10 mouse cellular contexts compared by ENCODE assay signal in the genomic region with DNA sequence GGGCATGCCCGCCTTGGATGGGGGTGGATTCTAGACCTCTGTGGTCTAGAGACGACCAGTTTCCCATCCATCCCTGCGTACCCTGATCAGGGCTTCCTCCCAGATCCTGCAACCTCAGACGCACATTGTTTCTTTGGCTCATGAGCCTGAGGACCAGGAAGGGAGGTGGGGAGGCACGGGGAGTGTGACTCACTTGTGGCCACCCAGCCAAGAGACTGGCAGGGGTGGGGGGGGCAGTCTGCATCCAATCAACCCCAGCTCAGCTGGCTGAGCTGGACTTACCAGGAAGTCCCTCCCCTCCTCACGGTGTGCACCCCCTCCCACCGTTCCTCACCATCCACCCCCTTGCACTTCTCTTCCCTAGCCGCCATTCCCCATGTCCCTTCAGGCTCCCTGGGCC. TPM values are rescaled to one million over a fixed set of nuclear protein-coding genes. Genes with fewer than 3 reads are reported as not detected.
DNase-seq lines count a peak whose midpoint lies in the region; ATAC-seq and TF ChIP-seq lines count a peak whose summit lies in the region.
"Had no signal": no experiment of that assay in that cellular context is flagged by ENCODE, and none has a peak within 500 bp of the region (broad histone marks: within the 10 kb centered on the region; RNA-seq: fewer than 3 reads in every experiment).

No protein-coding gene starts in this region.

- H3K4me3 ChIP-seq in embryonic fibroblast, embryonic 13.5 days (ENCODE audit: insufficient read depth, low read length) = no peak overlapping the region
- H3K4me3 ChIP-seq in hindbrain, embryonic 16.5 days (ENCODE audit: low read length) = no peak overlapping the region
- H3K4me3 ChIP-seq in stomach, postnatal 0 days (ENCODE audit: low read depth, low read length) = no peak overlapping the region
- H3K4me3 ChIP-seq: liver, embryonic 15.5 days; stomach, embryonic 15.5 days had no signal

- H3K27ac ChIP-seq in embryonic fibroblast, embryonic 13.5 days (ENCODE audit: insufficient read depth, low read length) = peak overlapping the region; percentile 45
- H3K27ac ChIP-seq in hindbrain, embryonic 16.5 days (ENCODE audit: low read depth, low read length) = no peak overlapping the region
- peak overlapping the region; percentile 65 for H3K27ac ChIP-seq in stomach, postnatal 0 days (replicated peaks)
- H3K27ac ChIP-seq: liver, embryonic 15.5 days; stomach, embryonic 15.5 days had no signal

- no peaks in the 10 kb centered on the region for H3K9me3 ChIP-seq in hindbrain, embryonic 16.5 days (ENCODE audit: control insufficient read depth, low read length)
- no peaks in the 10 kb centered on the region for H3K9me3 ChIP-seq in stomach, postnatal 0 days (ENCODE audit: control insufficient read depth, low read length)
- H3K9me3 ChIP-seq: liver, embryonic 15.5 days; stomach, embryonic 15.5 days had no signal

- no peak for TF ChIP-seq EP300 in stomach, postnatal 0 days (optimal IDR thresholded peaks at IDR 0.05)

- peaks cover 12% of the 10 kb centered on the region; the same call in 1 of the 2 replicates for H3K4me1 ChIP-seq in embryonic fibroblast, embryonic 13.5 days (ENCODE audit: control insufficient read depth, insufficient read depth, low read length)
- H3K4me1 ChIP-seq in hindbrain, embryonic 16.5 days (ENCODE audit: control insufficient read depth, insufficient read depth, low read depth, low read length) = peaks cover 16% of the 10 kb centered on the region
- H3K4me1 ChIP-seq in stomach, postnatal 0 days (replicated peaks; ENCODE audit: control insufficient read depth, insufficient read depth) = 0 out of 2 replicates have a peak, but pooled peaks cover 3% of the 10 kb centered on the region
- H3K4me1 ChIP-seq: liver, embryonic 15.5 days had no signal

- intact Hi-C loops in left cerebral cortex, postnatal 14 days (cut with DNase I) = no loop called here

- 16% methylated on average over 8 of the region's 8 CpGs for WGBS in hindbrain, embryonic 16.5 days
- 18% methylated on average over 8 of the region's 8 CpGs for WGBS in stomach, postnatal 0 days

- DNase-seq in right cerebral cortex, postnatal 14 days = peak; percentile 34
- DNase-seq in right cerebral cortex, adult 2 months (ENCODE audit: low spot score in 2 of 2) = no peak
- DNase-seq in stomach, postnatal 0 days (ENCODE audit: low spot score) = peak; percentile 58
- no peak for DNase-seq in cerebellum, adult 11-12 months
- DNase-seq in left cerebral cortex, postnatal 14 days (ENCODE audit: low spot score in 2 of 2) = no peak
- DNase-seq in thymus, postnatal 14 days = no peak

- no peaks in the 10 kb centered on the region for H3K36me3 ChIP-seq in hindbrain, embryonic 16.5 days (ENCODE audit: control insufficient read depth, insufficient read depth, low read length)
- no peaks in the 10 kb centered on the region for H3K36me3 ChIP-seq in stomach, postnatal 0 days (ENCODE audit: control insufficient read depth, insufficient read depth, low read length)
- H3K36me3 ChIP-seq: liver, embryonic 15.5 days; stomach, embryonic 15.5 days had no signal

- H3K27me3 ChIP-seq in hindbrain, embryonic 16.5 days (replicated peaks; ENCODE audit: control insufficient read depth, insufficient read depth, low read length) = no peaks in the 10 kb centered on the region
- no peaks in the 10 kb centered on the region for H3K27me3 ChIP-seq in stomach, postnatal 0 days (ENCODE audit: control insufficient read depth, insufficient read depth, low read length)
- H3K27me3 ChIP-seq: stomach, embryonic 15.5 days had no signal

- TF ChIP-seq POLR2A in embryonic fibroblast, embryonic 13.5 days (IDR thresholded peaks at IDR 0.05; ENCODE audit: low read depth, low read length) = peak; percentile 56

- no peak overlapping the region for H3K4me2 ChIP-seq in hindbrain, embryonic 16.5 days (ENCODE audit: low read length)
- no peak overlapping the region for H3K4me2 ChIP-seq in stomach, postnatal 0 days (replicated peaks; ENCODE audit: low read depth)
- H3K4me2 ChIP-seq: liver, embryonic 15.5 days; stomach, embryonic 15.5 days had no signal

- 0 out of 2 replicates have a peak, but pooled peaks have one; percentile 22 for ATAC-seq in hindbrain, embryonic 16.5 days
- ATAC-seq in stomach, postnatal 0 days (ENCODE audit: low FRiP score, low TSS enrichment) = peak; percentile 58

- TF ChIP-seq CTCF in embryonic fibroblast, embryonic 13.5 days (IDR thresholded peaks at IDR 0.05; ENCODE audit: borderline replicate concordance, insufficient read depth, low read length) = no peak
- TF ChIP-seq CTCF in stomach, postnatal 0 days (IDR thresholded peaks at IDR 0.05; ENCODE audit: low read depth) = no peak

- peak overlapping the region; percentile 43; the same call in 1 of the 2 replicates for H3K9ac ChIP-seq in hindbrain, embryonic 16.5 days (ENCODE audit: low read depth, low read length)
- H3K9ac ChIP-seq in stomach, postnatal 0 days (ENCODE audit: low read length) = no peak overlapping the region
- H3K9ac ChIP-seq: liver, embryonic 15.5 days; stomach, embryonic 15.5 days had no signal

RNA-seq across cellular contexts. Expression of a gene that starts 16.5 kb away (rescaled TPM):
- 55.5 and 64.8 TPM in 2 replicates for polyA plus RNA-seq in embryonic fibroblast, embryonic 13.5 days (2011; ENCODE audit: insufficient read length, low read depth, missing spikeins)
- polyA plus RNA-seq in hindbrain, embryonic 16.5 days (2015; fragmentation: Nextera tagmentation; extraction: Ambion mirVana) = 19.3 and 20.9 TPM in 2 replicates
- 4.5 and 5.1 TPM in 2 replicates for polyA plus RNA-seq in stomach, postnatal 0 days (2015; fragmentation: Nextera tagmentation; extraction: Ambion mirVana)
- total RNA-seq in left cerebral cortex, postnatal 14 days (2021) = 10 to 100 TPM; 71.8 to 75.9 TPM

Comparison
In these comparisons a context has a peak if more than half of its experiments do, and no peak if none do; other contexts are left out.
1. DNase-seq: peak in right cerebral cortex, postnatal 14 days (single experiment) and stomach, postnatal 0 days (single experiment); none in right cerebral cortex, adult 2 months (0 of 2), cerebellum, adult 11-12 months (single experiment), left cerebral cortex, postnatal 14 days (0 of 2) and thymus, postnatal 14 days (single experiment).